Mouse (Mus musculus) kidney, embryonic 14.5 days (tissue): Measurements from ENCODE around the gene Olfr612. TPM values are rescaled to one million over a fixed set of nuclear protein-coding genes. Genes with fewer than 3 reads are reported as not detected.
"Not testable (repeated sequence)": the region's sequence is repeated elsewhere in the genome, so short reads cannot be mapped to it uniquely, and the experiment has no call there.

Experiments used
- ATAC-seq: fragments of 200-750 bp; cut with Nextera tagmentation; 2 replicates; pipeline ENCODE4 v1.8.0; 2017; ENCODE audit warnings: moderate number of reproducible peaks, mild to moderate bottlenecking, moderate TSS enrichment, moderate library complexity; ENCODE audit not compliant: low FRiP score, low TSS enrichment
- H3K27ac ChIP-seq: fragments of 300-500 bp; sonication (generic); 2 replicates; pipeline ENCODE4 v1.5.1; 2014; ENCODE audit warnings: low read depth, mild to moderate bottlenecking, low read length, moderate library complexity, mixed read lengths
- H3K27me3 ChIP-seq: fragments of 300-500 bp; sonication (generic); 2 replicates; pipeline ENCODE4 v1.6.1; 2014; ENCODE audit warnings: mild to moderate bottlenecking, low read length; ENCODE audit not compliant: control insufficient read depth, insufficient read depth
- H3K36me3 ChIP-seq: fragments of 300-500 bp; sonication (generic); 2 replicates; pipeline ENCODE4 v1.6.1; 2014; ENCODE audit warnings: low read length, mixed read lengths; ENCODE audit not compliant: control insufficient read depth, insufficient read depth
- H3K4me1 ChIP-seq: fragments of 300-500 bp; sonication (generic); 2 replicates; pipeline ENCODE4 v1.6.1; 2014; ENCODE audit warnings: low read length, mixed read lengths; ENCODE audit not compliant: control insufficient read depth, insufficient read depth
- H3K4me2 ChIP-seq: fragments of 300-500 bp; sonication (generic); replicated peaks from 2 replicates; pipeline ENCODE4 v1.6.1; 2014; ENCODE audit warnings: low read depth, mild to moderate bottlenecking, low read length
- H3K4me3 ChIP-seq: fragments of 300-500 bp; sonication (generic); 2 replicates; pipeline ENCODE4 v1.5.1; 2014; ENCODE audit warnings: mild to moderate bottlenecking, low read length
- H3K9ac ChIP-seq: fragments of 300-500 bp; sonication (generic); 2 replicates; pipeline ENCODE4 v1.6.1; 2014; ENCODE audit warnings: low read depth, mild to moderate bottlenecking, low read length, moderate library complexity
- H3K9me3 ChIP-seq: fragments of 300-500 bp; sonication (generic); 2 replicates; pipeline ENCODE4 v1.6.1; 2016; ENCODE audit warnings: low read length; ENCODE audit not compliant: control insufficient read depth
- WGBS: fragments of 180-500 bp; shearing (Covaris S2); extraction: QIAGEN DNeasy Blood & Tissue Kit; methylation state at CpG from one replicate; pipeline ENCODE4 v1.1.7; 2014; 5-methylcytosine and 5-hydroxymethylcytosine counted together
- polyA plus RNA-seq: library from polyadenylated mRNA; unstranded; fragments of >200 nt; fragmentation: Nextera tagmentation; extraction: Ambion mirVana; gene quantifications from 2 replicates; pipeline ENCODE4 v1.2.1, GENCODE M21; 2014

Olfr612 gene
- not detected in 2 replicates for polyA plus RNA-seq

- not testable (repeated sequence) for ATAC-seq, H3K27ac ChIP-seq, H3K9ac ChIP-seq, H3K4me3 ChIP-seq, H3K27me3 ChIP-seq, H3K4me2 ChIP-seq, H3K36me3 ChIP-seq, H3K9me3 ChIP-seq, H3K4me1 ChIP-seq
- 84% methylated on average over 2 of the region's 2 CpGs for WGBS
Observed at GRCm38 (mm10) chr7:103542617-103543016, at the start of gene Olfr612. Gene Olfr612, minus strand, starts transcription at chr7:103542717.

- H3K9ac ChIP-seq: no peak within 1 kb of the TSS
- no peaks in the 10 kb centered on the region for H3K27me3 ChIP-seq
- no peaks in the 10 kb centered on the region for H3K4me1 ChIP-seq
- H3K27ac ChIP-seq: no peak within 1 kb of the TSS
- no peaks in the 10 kb centered on the region for H3K36me3 ChIP-seq
- no peaks in the 10 kb centered on the region for H3K9me3 ChIP-seq
- no peak for ATAC-seq
- H3K4me3 ChIP-seq: no peak within 1 kb of the TSS
- 62% methylated on average over 2 of the region's 2 CpGs for WGBS
- no peak within 1 kb of the TSS for H3K4me2 ChIP-seq
Observed at GRCm38 (mm10) chr7:103589803-103590202, 47.3 kb upstream of the Olfr612 start, which contains the start of gene Olfr618. Gene Olfr618, plus strand, starts transcription at chr7:103590103.

GRCm38 (mm10) chr7:103572761-103573160 is 30.2 kb upstream of the Olfr612 start, which contains the start of gene Olfr617:
Gene Olfr617, plus strand, starts transcription at chr7:103573061.
- no peaks in the 10 kb centered on the region for H3K36me3 ChIP-seq
- H3K27ac ChIP-seq: no peak within 1 kb of the TSS
- H3K27me3 ChIP-seq: no peaks in the 10 kb centered on the region
- H3K9me3 ChIP-seq: no peaks in the 10 kb centered on the region
- no peak for ATAC-seq
- no peak within 1 kb of the TSS for H3K4me3 ChIP-seq
- H3K4me1 ChIP-seq: no peaks in the 10 kb centered on the region
- H3K9ac ChIP-seq: no peak within 1 kb of the TSS
- H3K4me2 ChIP-seq: no peak within 1 kb of the TSS
- WGBS: 94% methylated on average over 1 of the region's 1 CpGs

GRCm38 (mm10) chr7:103569043-103569442 is 26.5 kb upstream of the Olfr612 start, which contains the start of gene Olfr616:
Gene Olfr616, minus strand, starts transcription at chr7:103569143.
- WGBS: 90% methylated on average over 3 of the region's 3 CpGs
- no peaks in the 10 kb centered on the region for H3K9me3 ChIP-seq
- H3K27me3 ChIP-seq: no peaks in the 10 kb centered on the region
- no peak within 1 kb of the TSS for H3K4me3 ChIP-seq
- no peak within 1 kb of the TSS for H3K4me2 ChIP-seq
- no peaks in the 10 kb centered on the region for H3K4me1 ChIP-seq
- H3K27ac ChIP-seq: no peak within 1 kb of the TSS
- no peak within 1 kb of the TSS for H3K9ac ChIP-seq
- H3K36me3 ChIP-seq: no peaks in the 10 kb centered on the region
- no peak for ATAC-seq

- H3K9me3 ChIP-seq: no peaks in the 10 kb centered on the region
- no peak for ATAC-seq
- WGBS: 80% methylated on average over 2 of the region's 2 CpGs
Observed at GRCm38 (mm10) chr7:103555779-103556178, 13.3 kb upstream of the Olfr612 start, which contains the start of gene Olfr615. Gene Olfr615, plus strand, starts transcription at chr7:103556079.

GRCm38 (mm10) chr7:103547774-103548173 is 5.3 kb upstream of the Olfr612 start, which contains the start of gene Olfr613:
Gene Olfr613, plus strand, starts transcription at chr7:103548074.
- Histone ChIP-seq H3K9me3 (no peaks in the 10 kb centered on the region), H3K4me3 (no peak within 1 kb of the TSS), H3K27ac (no peak within 1 kb of the TSS), H3K4me1 (no peaks in the 10 kb centered on the region), H3K9ac (no peak within 1 kb of the TSS), H3K4me2 (no peak within 1 kb of the TSS), H3K36me3 (no peaks in the 10 kb centered on the region), H3K27me3 (no peaks in the 10 kb centered on the region)
- no peak for ATAC-seq
- WGBS: 80% methylated on average over 2 of the region's 2 CpGs

More at GRCm38 (mm10) chr7:103555779-103556178, 13.3 kb upstream of the Olfr612 start, which contains the start of gene Olfr615:
- no peak within 1 kb of the TSS for H3K27ac ChIP-seq
- H3K4me1 ChIP-seq: no peaks in the 10 kb centered on the region
- H3K36me3 ChIP-seq: no peaks in the 10 kb centered on the region
- no peak within 1 kb of the TSS for H3K4me3 ChIP-seq
- no peaks in the 10 kb centered on the region for H3K27me3 ChIP-seq
- no peak within 1 kb of the TSS for H3K9ac ChIP-seq
- H3K4me2 ChIP-seq: no peak within 1 kb of the TSS

GRCm38 (mm10) chr7:103520746-103521145 is 21.8 kb downstream of the Olfr612 start, which contains the start of gene Olfr611:
Gene Olfr611, minus strand, starts transcription at chr7:103520846.
- not testable (repeated sequence) for H3K27ac ChIP-seq, H3K9me3 ChIP-seq, ATAC-seq, H3K4me2 ChIP-seq, H3K4me1 ChIP-seq, H3K4me3 ChIP-seq, H3K36me3 ChIP-seq, H3K27me3 ChIP-seq, H3K9ac ChIP-seq
- 71% methylated on average over 1 of the region's 1 CpGs for WGBS

- ATAC-seq: no peak
- no peak within 1 kb of the TSS for H3K4me3 ChIP-seq
- WGBS: 86% methylated on average over 2 of the region's 2 CpGs
Observed at GRCm38 (mm10) chr7:103512022-103512421, 30.5 kb downstream of the Olfr612 start, which contains the start of gene Olfr610. Gene Olfr610, minus strand, starts transcription at chr7:103512122.

GRCm38 (mm10) chr7:103497962-103498361 is 44.6 kb downstream of the Olfr612 start, which contains the start of gene Olfr609:
Gene Olfr609, minus strand, starts transcription at chr7:103498062.
- no peak for ATAC-seq
- 66% methylated on average over 1 of the region's 1 CpGs for WGBS

More at GRCm38 (mm10) chr7:103512022-103512421, 30.5 kb downstream of the Olfr612 start, which contains the start of gene Olfr610:
- H3K27me3 ChIP-seq: no peaks in the 10 kb centered on the region
- no peaks in the 10 kb centered on the region for H3K4me1 ChIP-seq
- H3K9ac ChIP-seq: no peak within 1 kb of the TSS
- no peaks in the 10 kb centered on the region for H3K9me3 ChIP-seq
- H3K4me2 ChIP-seq: no peak within 1 kb of the TSS
- H3K36me3 ChIP-seq: no peaks in the 10 kb centered on the region
- H3K27ac ChIP-seq: no peak within 1 kb of the TSS

More at GRCm38 (mm10) chr7:103497962-103498361, 44.6 kb downstream of the Olfr612 start, which contains the start of gene Olfr609:
- H3K4me2 ChIP-seq: no peak within 1 kb of the TSS
- H3K4me3 ChIP-seq: no peak within 1 kb of the TSS
- no peak within 1 kb of the TSS for H3K27ac ChIP-seq
- H3K4me1 ChIP-seq: no peaks in the 10 kb centered on the region
- H3K27me3 ChIP-seq: no peaks in the 10 kb centered on the region
- H3K36me3 ChIP-seq: no peaks in the 10 kb centered on the region
- no peaks in the 10 kb centered on the region for H3K9me3 ChIP-seq
- no peak within 1 kb of the TSS for H3K9ac ChIP-seq
